Mouse (Mus musculus): ENCODE results near the gene Myrfl.
A peak's percentile ranks its signal among the peaks of the same experiment; 100 is the strongest.

The Myrfl gene

DNA sequence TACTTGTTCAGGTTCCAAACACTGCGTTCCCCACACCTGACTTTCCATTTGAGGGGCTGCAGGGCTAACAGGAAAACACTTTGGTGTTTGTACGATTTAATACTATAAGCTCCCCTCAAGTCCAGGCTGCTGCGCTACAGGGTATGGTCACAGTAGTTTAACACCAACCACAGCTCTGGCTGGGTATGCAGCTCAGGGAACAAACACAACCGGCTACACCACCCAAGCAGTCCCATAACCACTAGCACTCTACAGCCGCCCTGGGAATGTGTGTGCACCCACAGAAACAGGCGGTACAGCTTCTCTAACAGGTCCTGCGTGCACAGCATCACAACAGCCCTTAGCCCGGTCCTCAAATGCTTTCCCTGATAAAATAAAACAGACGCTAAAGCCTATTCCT lies 16.1 kb upstream of the Myrfl start:
- DNase-seq: no peak

DNA sequence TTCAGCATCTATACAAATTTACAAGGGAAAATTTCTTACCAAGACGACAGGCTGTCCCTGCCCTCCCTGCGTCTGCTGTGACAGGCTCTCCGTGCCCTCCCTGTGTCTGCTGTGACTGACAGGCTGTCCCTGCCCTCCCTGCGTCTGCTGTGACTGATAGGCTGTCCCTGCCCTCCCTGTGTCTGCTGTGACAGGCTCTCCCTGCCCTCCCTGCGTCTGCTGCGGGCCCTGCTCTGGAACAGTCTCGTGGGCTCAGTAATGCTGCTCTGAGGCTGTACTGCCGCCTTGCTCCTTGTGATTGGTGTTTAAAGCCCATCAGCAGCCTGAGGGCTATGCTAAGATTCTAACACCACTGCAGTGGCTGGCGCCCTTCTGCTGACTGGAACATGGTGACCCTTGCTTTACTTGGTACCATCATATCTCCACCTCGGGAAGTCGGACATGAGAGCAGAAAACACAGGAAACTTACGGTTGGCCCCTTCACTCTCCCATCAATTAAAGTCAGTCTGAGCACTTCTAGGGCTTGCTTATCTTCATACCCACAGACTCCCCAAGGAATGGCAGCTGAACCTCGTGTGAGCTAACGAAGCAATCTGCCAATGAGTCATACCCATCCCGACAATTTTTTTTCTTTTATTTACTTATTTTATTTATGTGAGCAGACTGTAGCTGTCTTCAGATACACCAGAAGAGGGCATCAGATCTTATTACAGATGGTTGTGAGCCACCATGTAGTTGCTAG lies 12.4 kb upstream of the Myrfl start:
- no peak for DNase-seq

- no peak for DNase-seq
Observed at GRCm38 (mm10) chr10:116906794-116907193, 10.1 kb upstream of the Myrfl start.

DNA sequence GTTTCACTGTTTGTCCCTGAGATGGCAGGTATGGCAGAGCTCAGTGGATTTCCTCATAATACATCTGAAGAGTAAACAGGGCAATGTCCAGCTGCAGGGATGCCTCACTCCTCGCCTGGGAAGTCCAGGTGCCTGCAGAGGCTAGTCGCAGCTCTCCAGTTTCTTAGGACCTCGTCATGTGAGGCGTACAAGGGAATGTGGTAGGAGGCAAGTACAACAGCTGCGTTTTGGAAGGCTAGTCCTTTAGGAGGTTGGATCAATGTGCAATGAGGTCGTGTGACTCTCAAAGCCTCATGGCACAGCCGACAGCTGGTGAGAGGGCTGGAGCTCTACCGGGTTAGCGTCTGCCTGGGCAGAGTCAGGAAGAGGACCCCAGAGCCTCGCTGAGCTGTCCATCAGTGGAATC lies 7.8 kb upstream of the Myrfl start:
- DNase-seq: no peak

DNA sequence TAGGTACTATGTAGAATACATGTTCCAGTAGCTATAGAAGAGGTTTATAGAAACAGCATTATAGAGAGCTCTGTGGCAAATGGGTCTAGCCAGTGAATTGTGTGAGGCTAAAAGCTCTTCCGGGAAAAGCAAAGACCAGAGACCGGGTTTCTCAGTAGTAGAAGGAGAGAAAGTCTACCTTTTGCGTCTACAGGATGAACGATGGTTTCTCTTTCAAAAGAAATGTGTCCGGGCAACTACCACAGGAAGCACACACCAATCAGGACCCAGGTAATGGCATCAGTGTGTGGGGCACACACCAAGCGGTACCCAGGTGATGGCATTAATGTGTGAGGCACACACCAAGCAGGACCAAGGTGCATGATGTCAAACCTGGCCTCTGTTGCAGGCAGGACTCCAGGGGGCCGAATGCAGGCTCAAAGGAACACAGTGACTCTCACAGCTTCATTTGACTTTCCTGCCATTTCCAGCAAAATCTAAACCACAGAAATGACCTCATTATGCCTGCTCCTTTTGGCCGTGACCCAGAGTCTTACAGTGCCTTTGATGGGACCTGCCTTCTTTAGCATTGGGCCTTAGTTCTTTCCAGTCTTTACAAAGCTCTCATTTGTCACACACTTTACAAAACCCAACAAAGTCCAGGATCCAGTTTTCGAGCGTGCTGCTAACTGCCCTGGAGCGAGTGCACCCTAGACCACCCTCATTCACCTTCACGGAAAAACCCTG lies 1.4 kb downstream of the Myrfl start:
- DNase-seq: no peak

DNA sequence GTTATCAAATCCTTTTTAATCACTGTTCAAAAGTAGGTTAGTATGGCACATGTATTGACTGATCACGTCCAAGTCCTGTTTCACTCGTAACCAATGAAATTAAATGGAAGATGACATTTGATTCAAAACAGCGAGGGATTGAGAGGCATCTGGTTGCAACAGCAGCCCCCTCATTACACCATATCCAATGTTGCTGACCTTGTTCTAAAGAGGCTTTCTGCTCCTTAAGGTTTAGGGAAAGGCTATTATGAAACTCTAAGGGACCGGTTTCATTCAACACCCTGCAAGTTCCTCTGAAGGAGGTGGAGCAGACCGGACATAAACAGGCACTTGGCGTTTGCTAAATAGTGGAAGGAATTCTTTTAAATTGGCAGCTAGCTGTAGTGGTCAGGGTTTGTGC lies 2.2 kb downstream of the Myrfl start:
- no peak for DNase-seq

DNA sequence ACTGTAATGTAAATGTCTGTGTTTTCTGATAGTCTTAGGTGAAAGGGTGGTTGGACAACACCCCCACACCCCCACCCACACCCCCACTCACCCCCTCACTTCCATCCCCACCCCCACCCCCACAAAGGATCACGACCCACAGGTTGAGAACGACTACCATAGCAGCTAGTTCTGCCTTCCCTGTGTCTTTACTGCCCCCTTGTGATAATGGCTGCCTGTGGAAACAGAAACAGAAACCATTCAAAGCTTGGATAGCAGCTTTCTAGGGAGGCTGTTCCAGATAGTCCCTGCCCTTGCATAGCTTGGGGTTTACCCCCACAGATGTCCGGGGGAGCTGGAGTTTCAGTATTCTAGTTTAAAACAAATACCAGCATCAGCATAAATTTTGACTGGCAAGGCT lies 3.0 kb downstream of the Myrfl start:
- peak; percentile 25 for DNase-seq

DNA sequence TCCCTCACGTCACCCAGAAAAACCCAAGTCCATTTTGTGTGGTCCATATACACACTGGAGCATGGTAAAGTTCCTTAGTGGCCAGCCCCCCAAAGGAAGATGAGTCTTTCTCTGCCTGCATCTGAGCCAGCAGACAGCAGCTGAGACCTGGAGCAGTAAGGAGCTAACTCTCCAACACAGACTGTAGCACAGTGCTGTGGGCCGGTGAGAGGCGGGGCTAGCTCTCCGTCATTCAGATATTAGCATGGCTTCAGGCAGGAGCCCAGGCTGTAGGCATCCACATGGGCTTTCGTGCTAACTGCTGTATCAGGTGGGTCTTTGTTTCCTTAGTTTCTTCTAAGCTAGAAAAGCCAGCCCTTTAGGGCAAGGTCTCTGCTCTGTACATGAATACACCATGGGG lies 6.1 kb downstream of the Myrfl start:
- DNase-seq: no peak

GRCm38 (mm10) chr10:116884552-116884951 lies 12.2 kb downstream of the Myrfl start:
- DNase-seq: no peak

DNA sequence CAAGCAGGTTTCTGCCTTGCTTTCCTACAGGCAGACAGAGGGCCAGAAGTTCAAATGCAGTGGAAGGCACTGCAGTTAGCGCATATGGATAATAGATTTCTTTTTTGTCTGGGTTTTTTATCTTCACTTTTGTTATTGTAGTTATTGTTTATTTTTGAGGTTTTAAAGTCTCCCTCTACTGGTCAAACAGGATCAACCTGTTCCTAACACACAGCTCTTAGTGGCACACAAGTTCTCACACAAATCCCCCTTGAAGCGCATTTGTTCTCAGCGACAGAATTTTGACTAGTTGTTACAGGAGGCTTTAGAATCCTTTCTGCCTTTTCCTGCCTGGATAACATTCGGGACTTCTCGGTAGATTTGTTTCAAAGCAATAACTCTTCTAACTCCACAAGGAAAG lies 13.2 kb downstream of the Myrfl start:
- DNase-seq: no peak

GRCm38 (mm10) chr10:116877436-116877835 lies 19.3 kb downstream of the Myrfl start:
- DNase-seq: no peak

DNA sequence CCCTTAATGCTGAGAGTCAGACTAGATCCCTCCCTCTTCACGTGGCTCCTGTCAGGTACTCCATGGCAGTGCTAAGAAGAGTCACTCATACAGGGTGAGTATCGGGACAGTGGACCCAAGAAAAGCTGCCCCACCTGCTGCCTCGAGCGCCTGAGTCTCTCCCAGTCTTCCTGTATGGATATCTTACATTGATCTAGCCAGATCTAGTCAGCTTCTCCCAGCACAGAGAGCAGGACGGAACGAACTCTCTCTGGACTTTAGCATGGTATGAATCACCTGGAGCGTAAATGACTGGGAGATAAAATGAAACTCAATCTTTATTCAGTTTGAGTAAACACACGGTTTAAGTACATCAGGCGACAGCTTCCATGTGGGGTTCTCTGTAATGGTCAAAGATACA lies 22.2 kb downstream of the Myrfl start:
- DNase-seq: no peak

DNA sequence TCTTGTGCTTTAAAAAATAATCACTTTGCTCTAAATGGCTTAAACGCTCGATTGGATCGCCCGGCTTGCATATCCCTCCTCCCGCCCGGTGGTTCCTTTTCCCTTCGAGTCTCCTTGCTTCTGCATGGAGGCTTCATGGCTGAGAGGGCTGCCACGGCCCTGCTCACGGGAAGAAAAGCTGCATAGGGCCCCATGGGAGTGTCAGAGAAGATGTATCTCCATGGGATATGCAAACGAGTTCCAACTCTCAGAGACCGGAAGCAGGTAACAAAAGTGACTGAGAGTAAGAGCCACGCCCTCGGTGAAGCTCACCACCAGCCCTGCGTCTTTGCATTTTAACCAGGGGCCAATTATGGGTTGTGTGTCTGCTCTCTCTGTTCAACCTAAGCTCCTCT lies 24.7 kb downstream of the Myrfl start:
- DNase-seq: no peak

- DNase-seq: peak; percentile 84
Observed at GRCm38 (mm10) chr10:116871329-116872015, 25.2 kb downstream of the Myrfl start.

DNA sequence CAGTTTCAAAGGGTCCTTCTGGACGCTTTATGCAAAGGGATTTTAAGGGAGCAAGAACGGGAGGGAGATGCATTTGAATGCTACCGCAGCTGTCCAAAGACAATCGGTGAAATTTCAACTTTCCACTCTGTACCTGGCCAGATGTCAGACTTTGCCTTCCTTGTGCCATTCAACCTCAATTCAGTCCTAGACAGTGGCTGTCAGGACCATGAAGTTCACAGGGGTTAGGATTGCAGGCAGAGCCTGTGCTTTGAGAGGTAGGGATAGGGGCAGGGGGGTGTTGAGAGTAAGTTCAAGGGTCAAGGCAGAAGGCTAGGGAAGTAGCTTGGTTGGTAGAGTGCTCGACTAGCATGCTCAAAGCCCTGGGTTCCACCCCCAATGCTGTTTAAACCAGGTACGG lies 25.9 kb downstream of the Myrfl start:
- no peak for DNase-seq

- no peak for DNase-seq
Observed at GRCm38 (mm10) chr10:116853159-116853845, 43.4 kb downstream of the Myrfl start.

DNA sequence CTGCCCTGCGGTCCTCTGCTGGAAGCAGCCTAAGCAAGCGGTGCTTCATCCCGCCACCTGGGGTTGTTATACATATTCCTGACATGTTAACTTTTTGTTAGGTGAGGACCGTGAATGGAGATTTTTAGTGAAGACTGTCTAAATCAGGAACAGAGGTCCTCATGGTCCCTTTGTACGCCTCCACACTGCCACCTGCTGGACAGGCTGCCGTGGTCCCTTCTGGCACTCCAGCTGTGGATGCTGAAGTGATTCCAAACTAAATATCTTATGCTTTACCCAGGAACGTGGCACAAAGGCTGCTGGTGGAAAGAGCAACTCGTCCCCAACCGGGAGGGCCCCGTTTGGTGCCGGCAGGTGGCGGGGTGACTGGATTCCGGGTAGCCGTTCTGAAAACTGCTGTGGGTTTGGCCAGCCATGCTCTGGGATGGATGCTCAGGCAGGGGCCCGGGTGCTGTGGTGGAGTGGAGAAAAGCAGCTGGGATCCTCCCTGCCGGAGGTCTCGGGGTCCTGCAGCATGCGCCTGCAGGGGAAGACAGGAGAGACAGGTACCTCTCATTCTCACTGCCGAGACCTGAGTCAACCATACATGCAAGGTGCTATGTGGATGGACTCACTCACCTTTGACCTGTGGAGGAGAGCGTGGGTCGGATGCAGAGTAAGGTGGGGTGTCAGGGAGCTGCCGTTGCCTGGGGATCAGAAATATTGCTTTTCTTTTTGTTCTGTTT lies 47.8 kb downstream of the Myrfl start:
- DNase-seq: peak; percentile 73

DNA sequence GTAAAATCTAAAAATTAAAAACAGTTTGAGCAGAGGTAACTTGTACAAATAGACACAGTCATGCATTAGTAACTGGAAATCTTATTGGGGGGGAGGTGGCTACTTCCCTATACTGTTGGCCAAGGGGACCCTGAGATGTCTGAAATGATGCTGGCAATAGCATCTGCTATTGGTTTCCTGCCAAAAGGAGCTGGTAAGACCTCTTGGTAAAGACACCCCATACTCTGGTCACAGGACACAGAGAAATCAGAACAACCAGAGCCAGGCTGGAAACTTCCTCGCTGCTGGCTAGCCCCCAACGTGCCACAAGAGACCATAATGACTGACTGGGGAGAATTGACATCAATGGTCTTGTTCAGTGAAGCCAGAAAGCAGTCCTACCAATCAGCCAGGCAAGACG lies 55.2 kb downstream of the Myrfl start:
- DNase-seq: no peak

- DNase-seq: no peak
Observed at GRCm38 (mm10) chr10:116830676-116831075, 66.0 kb downstream of the Myrfl start.

DNA sequence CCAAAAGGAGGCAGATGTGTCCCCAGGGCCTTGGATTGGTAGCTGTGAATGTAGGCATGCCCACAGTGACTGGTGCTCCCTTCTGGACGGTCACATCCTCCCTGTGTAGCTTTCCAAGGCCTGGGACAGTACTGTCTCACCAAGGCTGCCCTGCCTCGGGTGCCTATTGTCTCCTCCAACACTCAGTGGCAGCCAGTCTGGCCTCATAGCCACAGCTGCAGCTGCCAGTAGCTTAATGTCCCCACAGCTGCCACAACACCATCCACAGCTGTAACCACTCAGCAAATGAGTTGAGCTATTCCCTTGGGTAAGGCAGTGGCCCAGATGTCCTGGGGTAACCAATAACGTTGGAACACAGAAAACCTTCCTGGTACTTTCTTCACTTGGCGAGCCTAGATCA lies 68.6 kb downstream of the Myrfl start:
- DNase-seq: no peak

DNA sequence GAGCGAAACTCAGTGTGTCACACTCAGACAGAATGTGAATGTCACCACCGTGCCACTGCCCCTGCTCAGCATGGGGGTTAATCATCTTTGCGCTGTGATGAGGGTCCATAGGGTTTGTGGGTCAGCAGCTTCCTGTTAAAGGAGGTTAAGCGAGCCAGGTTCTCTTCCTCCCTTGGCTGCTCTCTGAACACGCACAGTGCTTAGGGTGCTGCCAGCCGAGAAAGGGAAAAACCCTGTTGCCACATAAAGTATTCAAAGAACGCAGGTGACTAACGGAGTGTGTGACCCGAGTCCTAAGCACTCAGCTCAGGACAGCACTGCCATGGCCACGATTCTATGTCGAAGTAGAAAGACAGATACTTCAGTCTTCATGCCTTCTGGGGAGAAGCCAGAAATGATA lies 69.4 kb downstream of the Myrfl start:
- no peak for DNase-seq

DNA sequence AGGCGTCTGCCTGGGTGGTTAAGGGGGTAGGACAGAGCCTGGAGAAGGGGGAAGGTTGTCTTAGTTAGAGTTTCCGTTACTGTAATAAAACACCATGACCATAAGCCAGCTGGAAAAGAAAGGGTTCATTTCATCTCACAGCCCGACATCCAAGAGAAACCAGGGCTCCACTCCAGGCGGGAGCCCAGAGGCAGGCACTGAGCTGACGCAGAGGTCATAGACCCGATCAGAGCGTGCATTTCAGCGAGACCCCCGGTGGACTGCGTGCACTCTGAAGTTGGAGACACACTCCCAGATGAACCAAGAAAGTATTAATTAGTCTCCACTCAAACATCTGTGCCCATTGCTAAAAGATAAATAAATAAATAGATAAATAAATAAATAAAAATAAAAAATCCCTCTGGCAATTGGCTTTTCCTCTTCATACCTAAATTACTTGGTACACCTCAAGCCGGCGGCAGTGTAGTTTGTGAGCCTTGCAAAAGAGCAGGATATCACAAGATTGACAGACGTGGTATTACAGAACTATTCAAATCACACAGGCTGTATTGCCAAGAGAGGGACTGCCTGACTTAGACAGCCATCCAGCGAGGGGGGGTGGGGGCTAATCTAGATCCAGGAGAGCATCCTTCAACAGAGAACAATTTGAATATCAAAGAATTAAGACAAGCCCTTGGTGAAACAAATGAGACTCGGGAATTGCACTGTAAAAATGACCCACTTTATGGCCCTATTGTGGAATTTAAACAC lies 81.2 kb downstream of the Myrfl start:
- DNase-seq: no peak
